Mouse (Mus musculus) embryo, embryonic 10.5 days (tissue): ENCODE measurements at regions not wholly inside any gene's neighbourhood (a gene's known extent, or its start where the extent isn't known, plus 50 kb on each side); places are given as distances from the start of the nearest gene placed in this dataset.
A peak's percentile ranks its signal among the peaks of the same experiment; 100 is the strongest.

Experiments used
- DNase-seq: peaks from one replicate; pipeline ENCODE4 v3.0.0-alpha.2; 2015; ENCODE audit warnings: low spot score

DNA sequence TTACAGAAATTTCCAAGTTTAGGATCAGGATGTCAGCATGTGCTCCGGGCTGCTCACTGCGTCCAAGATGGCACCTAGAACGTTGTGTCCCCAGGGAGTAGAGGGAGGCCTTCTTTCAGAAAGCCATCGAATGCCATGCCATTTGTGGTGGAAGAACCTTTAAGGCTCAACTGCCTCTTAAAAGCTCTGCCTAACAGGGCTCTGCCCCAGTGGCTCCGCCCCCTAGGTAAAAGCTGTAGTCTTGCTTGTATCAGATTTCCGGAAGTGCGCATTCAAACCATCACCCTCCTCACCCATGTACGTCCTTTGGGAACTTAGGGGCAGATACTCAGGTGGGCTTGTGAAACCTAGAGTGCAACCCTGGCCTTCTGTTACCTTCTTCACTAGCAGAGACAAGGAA, 54.0 kb upstream of the Psmd7 start:
- DNase-seq = no peak

- no peak for DNase-seq
Observed at GRCm38 (mm10) chr8:107647936-107648335, 59.7 kb upstream of the Psmd7 start.

DNA sequence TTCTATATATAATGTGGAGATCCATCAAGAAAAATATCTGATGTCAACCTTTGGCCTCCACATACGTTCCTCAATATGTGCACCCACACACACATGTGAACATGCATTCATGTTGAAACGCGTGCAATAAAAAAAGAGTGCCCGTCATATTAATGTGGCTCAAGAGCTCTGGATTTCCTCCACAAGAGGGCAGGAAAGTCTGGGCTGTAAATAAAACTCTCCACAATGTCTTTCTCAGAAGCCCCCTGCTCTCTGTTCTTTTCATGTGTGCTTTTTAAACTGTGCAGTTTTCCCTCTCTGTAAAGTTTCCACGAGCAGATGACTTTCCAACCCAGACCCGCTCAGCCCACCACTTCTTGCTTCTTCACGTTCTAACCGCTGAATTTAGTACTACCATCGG, 62.0 kb upstream of the Psmd7 start:
- no peak for DNase-seq

DNA sequence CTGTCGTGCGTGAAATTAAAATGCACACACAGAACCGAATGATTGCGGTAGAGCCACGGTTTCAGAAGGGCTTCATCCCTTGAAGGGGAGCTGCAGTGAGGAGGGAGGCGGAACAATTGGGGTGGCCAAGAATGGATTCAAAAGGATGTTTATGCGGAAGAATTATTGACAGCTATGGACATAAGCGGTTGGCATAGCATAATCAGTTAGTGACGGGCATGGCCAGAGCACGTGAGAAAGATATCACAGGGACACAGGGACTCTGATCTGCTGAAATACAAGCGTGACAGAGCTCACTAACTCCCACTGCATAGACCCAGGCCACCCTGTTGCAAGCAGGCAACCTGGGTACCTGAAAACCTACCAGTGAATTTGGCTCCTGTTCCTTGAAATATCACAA, 63.2 kb upstream of the Psmd7 start:
- DNase-seq = no peak

GRCm38 (mm10) chr8:107652226-107652625, 64.0 kb upstream of the Psmd7 start:
- no peak for DNase-seq

GRCm38 (mm10) chr8:107653711-107654110, 65.4 kb upstream of the Psmd7 start:
- DNase-seq = no peak

- DNase-seq = no peak
Observed at GRCm38 (mm10) chr8:107656622-107657021, 68.4 kb upstream of the Psmd7 start.

DNA sequence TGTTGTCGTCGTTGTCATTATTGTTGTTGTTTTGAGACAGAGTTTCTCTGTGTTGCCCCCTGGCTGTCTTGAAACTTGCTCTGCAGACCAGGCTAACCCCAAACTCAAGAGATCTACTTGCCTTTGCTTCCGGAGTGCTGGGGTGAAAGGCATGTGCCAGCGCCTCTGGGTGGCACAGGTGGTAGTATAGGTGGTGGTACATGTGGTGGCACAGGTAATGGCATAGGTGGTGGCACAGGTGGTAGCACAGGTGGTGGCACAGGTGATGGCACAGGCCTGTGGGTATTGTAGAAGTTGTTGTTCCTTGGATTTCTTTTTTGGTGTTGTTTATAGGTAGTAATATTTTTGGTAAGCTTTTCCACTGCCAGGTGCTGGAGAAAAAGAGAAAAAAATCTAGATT, 69.5 kb upstream of the Psmd7 start:
- DNase-seq = no peak

DNA sequence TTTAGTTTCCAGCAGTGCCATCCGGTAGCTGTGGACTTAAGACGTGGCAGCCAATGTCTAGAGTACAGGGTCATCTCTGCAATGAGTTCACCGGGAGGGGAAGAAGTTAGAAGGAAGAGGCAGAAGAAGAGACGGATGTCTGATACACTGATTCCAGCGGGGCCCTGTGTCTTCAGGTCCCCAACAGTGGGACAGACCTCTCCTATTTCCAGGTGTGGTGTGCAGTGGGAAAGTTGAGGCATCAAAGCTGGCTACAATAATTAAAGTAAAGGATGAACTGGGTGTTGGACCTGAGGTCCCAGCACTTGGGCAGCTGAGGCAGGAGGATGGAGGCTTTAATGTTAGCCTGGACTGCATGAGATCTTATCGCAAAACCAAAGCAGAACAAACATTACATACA, 70.1 kb upstream of the Psmd7 start:
- no peak for DNase-seq

DNA sequence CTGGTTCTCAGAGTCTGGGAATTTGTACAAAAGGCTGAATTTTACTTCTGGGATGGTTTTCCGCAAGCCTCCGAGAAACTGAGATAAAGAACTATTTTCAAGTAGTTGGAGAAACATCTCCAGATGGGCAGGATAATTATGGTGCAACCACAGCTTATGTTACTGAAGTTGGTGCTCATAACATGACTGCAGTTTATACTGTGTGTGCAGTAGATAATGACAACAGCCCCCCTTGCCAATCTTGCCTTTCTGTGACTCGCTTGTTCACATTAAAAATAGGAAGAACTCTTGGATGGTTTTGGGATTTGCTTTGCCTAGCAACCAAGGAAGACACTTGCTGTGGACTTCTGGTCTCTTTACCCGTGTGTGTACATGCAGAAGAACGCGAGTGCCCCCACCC, 72.4 kb upstream of the Psmd7 start:
- no peak for DNase-seq

GRCm38 (mm10) chr8:107669608-107670007, 81.3 kb upstream of the Psmd7 start:
- no peak for DNase-seq

DNA sequence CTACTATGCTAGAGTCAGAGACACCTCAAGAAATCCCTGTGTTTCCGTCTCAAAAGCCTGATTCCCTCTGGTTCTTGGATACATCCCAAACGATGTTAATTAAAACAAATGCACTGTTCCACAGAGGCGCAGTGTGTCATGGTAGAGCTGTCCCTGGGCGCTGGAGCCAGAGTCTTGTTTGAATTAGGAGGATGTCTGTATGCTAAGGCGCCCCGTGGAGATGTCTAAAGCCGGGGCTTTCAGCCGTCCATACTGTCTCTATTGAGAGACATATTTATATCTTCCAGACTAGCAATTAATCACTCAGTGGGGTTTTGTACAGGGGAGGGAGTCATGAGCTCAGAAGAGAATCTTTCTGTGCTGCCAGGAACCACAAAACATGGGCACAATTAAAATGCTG, 83.2 kb upstream of the Psmd7 start:
- DNase-seq = peak; percentile 43

- no peak for DNase-seq
Observed at GRCm38 (mm10) chr8:107672691-107673090, 84.4 kb upstream of the Psmd7 start.

- DNase-seq = no peak
Observed at GRCm38 (mm10) chr8:107682066-107682465, 93.8 kb upstream of the Psmd7 start.

- DNase-seq = peak; percentile 74
Observed at GRCm38 (mm10) chr8:107684721-107685691, 96.7 kb upstream of the Psmd7 start.

DNA sequence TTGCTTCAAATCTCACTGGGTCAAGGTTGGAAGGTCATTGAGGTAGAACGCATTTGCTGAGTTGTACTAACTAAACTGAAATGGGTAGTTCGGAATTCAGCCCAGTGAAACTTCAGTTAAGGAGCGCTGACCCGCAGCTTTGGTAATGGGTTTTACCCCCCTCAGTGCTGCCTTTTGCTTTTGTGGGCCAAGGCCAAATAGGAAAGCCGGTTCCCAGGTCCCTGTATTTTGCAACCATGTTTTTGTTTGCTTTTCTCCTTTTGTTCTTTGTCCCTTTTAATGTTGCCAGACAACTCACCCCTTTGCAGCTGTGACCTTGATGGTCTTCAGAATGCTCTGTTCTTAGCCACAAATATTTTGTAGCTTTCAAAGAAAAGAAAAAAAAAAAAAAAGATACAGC, 98.7 kb upstream of the Psmd7 start:
- no peak for DNase-seq

- DNase-seq = no peak
Observed at GRCm38 (mm10) chr8:107687529-107687928, 99.3 kb upstream of the Psmd7 start.

DNA sequence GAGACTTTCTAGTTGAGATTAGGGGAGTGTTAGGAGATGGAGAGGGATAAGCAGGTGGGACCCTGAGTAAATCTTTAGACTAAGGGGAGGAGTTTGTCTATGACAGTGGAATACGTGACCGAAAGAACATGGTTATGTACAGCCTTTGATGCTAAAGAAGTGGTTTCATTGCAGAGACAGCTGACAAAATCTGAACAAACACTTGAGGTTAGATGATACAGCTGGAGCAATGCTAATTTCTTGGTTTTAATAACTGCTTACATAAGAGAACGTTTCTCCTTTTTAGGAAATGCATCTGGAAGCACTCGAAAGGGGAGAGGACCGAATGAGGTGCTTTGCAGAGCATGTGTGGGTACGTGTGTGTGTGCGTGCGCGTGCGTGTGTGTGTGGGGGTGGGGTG, 100.8 kb upstream of the Psmd7 start:
- DNase-seq = no peak

GRCm38 (mm10) chr8:107691251-107691650, 103.0 kb upstream of the Psmd7 start:
- no peak for DNase-seq

DNA sequence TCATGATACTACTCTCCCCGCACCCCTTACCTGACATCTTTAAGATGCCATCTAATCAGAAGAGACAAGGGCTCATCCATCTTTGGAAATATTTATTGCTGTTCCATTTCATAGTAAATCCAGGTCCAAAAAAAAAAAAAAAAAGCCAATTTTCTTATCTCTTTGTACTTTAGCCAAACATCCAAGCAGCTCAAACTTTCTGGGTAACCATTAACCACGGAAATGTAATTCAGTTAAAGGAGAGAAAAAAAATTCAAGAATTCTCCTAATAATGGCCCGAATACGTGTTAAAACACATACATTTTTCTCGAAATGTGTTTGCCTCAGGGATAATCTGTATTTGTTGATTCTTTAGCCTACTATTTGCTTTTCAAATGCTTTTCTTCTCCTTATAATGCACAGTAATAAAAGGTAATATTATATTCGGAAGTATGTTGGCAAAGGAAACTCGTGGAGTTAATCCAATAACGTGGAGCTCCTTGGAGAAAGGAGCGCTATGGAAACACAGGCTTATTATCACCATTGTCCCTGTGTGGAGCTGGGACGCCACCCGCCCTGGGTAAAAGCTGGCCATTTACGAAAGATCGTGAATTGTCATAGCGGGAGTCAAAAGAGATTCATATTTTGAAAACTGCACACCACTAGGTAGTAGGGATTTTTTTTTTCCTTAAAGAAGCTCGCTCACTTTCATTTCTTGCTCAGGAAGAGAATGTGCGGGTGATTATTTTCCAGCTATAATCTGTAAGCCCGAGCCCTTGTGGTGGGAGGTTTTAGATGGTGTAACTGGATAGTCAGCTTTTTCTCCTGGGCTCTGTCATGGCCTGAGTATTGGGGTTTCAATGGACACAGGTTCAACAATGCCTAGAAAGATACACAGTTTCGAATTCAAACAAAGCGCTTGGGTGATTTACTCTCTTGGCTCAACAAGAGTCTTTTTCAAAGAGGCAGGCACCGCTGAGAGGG, 108.4 kb upstream of the Psmd7 start:
- DNase-seq = no peak

DNA sequence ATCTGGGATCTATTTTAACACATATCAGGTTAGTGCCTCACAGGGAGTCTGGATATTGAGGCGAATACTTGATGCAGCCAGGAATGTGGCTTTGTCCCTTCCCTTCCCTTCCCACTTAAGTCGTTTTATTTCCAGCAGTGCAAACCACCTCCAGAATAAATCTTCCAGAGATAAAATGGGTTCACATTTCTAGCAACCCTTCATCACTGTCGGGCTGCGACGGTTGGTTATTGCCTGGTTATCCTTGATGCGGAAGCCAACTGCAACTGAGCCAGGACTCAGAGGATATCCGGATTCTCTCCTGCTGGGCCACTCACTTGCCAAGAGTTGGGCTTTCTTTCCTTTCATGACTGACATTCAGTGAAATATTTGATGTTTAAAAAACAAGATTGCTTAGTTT, 111.0 kb upstream of the Psmd7 start:
- no peak for DNase-seq

DNA sequence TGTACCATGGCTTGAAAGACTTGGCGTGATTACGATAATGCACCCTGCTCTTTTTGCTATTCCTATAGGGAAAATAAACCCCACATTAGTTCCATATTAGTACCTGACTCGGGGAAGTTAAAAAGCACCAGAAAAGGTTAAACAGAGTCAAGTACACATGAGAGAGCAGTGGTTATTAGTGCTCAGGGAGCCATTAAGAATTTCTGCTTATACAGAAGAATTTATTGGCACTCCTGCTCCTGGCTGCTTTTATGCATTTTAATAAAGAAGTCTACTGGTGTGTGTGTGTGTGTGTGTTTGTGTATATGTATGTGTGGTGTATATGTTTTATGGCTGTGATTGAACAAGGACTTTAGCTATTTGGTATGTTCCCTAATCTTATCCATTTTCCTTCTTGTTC, 111.5 kb upstream of the Psmd7 start:
- no peak for DNase-seq

- no peak for DNase-seq
Observed at GRCm38 (mm10) chr8:107715901-107716300, 127.6 kb upstream of the Psmd7 start.
